ENCODE assay signal across 8 mouse cellular contexts in the genomic region with DNA sequence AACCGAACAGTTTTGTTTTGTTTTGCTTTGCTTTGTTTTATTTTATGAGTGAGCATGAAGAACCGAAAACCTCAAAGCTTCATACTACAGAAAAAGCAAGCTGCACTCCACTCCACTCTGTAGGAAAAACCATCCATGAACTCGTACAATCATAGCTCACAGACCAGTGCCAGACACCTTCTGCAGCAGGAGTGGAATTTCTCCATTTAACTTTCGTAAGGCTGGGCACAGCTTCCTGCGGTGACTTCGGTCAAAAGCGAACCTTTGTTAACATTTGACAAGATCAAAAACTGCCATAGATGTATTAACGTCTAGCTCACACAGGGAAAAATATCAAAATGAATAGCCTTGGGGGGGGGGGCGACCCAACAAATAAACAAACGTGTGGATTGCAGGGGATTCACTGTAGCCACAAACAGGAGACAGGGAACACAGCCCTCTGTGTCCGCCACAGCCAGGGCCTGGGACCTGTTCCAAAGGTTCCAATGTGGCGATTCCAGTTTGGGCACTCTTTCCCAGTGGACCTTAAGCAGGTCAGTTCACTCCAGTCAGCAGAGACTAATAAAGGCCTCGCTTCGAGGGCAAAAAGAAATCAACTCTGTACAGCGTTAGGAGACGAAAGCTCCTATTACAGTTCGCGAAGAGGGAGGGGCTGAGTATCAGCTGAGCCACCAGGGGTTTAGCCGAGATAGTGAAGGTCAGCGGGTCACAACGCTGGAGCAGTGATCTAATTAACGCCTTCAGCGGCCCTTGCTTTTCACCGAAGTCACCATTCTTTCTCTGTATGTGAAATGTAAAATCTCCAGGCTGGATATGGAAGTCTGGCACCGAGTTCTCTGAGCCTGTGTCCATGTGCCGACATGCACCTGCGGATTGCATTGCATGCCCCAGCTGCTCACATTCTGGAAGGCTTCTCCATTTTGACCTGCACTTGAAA.
DNase-seq lines count a peak whose midpoint lies in the region; ATAC-seq and TF ChIP-seq lines count a peak whose summit lies in the region.

No protein-coding gene starts in this region.

- H3K9ac ChIP-seq in intestine, postnatal 0 days (ENCODE audit: low read depth, low read length), result no peak overlapping the region
- no peak overlapping the region for H3K9ac ChIP-seq in liver, embryonic 13.5 days

- no peaks in the 10 kb centered on the region for H3K27me3 ChIP-seq in intestine, postnatal 0 days (replicated peaks; ENCODE audit: control insufficient read depth, insufficient read depth, low read length)
- H3K27me3 ChIP-seq in liver, embryonic 13.5 days, result peaks cover 28% of the 10 kb centered on the region

- no peak overlapping the region for H3K4me3 ChIP-seq in intestine, postnatal 0 days (ENCODE audit: low read depth, low read length)
- 0 out of 2 replicates have a peak overlapping the region, but pooled peaks have one; percentile 3 for H3K4me3 ChIP-seq in liver, embryonic 13.5 days (replicated peaks)

- H3K36me3 ChIP-seq in intestine, postnatal 0 days (ENCODE audit: control insufficient read depth, insufficient read depth), result no peaks in the 10 kb centered on the region
- H3K36me3 ChIP-seq in liver, embryonic 13.5 days, result no peaks in the 10 kb centered on the region

- DNase-seq in adrenal gland, postnatal 14 days, result peak; percentile 75
- peak; percentile 51 to 53 for DNase-seq in cerebellum, postnatal 36 days
- DNase-seq in heart, adult 18-20 months, result peak; percentile 53 to 62
- no peak for DNase-seq in liver, embryonic 13.5 days
- DNase-seq in neural tube, embryonic 10.5 days (ENCODE audit: extremely low spot score, low spot score), result peak; percentile 25
- DNase-seq in natural killer cell, adult 2 months (ENCODE audit: low spot score in 2 of 2), result no peak
- DNase-seq in frontal cortex, postnatal 14 days (ENCODE audit: low spot score in 2 of 2), result no peak

- peak overlapping the region; percentile 52 for H3K4me2 ChIP-seq in intestine, postnatal 0 days (replicated peaks; ENCODE audit: low read depth)
- H3K4me2 ChIP-seq in liver, embryonic 13.5 days, result peak overlapping the region; percentile 41

- TF ChIP-seq CTCF in intestine, postnatal 0 days (IDR thresholded peaks at IDR 0.05; ENCODE audit: low read depth), result no peak

- WGBS in intestine, postnatal 0 days, result 16% methylated on average over 27 of the region's 27 CpGs
- WGBS in liver, embryonic 13.5 days (ENCODE audit: insufficient replicate concordance), result 19% methylated on average over 27 of the region's 27 CpGs

- peaks cover 10% of the 10 kb centered on the region; the same call in 1 of the 2 replicates for H3K4me1 ChIP-seq in intestine, postnatal 0 days (replicated peaks; ENCODE audit: control insufficient read depth, insufficient read depth, low read length)
- H3K4me1 ChIP-seq in liver, embryonic 13.5 days (replicated peaks), result peaks cover 11% of the 10 kb centered on the region; the same call in 1 of the 2 replicates

- ATAC-seq in intestine, postnatal 0 days, result peak; percentile 36; the same call in 1 of the 2 replicates
- peak; percentile 54 for ATAC-seq in liver, embryonic 13.5 days (ENCODE audit: low read depth)

- no peak overlapping the region; the same call in 1 of the 2 replicates for H3K27ac ChIP-seq in intestine, postnatal 0 days (ENCODE audit: low read depth, low read length)
- no peak overlapping the region for H3K27ac ChIP-seq in liver, embryonic 13.5 days

- H3K9me3 ChIP-seq in intestine, postnatal 0 days (ENCODE audit: control insufficient read depth), result no peaks in the 10 kb centered on the region
- H3K9me3 ChIP-seq in liver, embryonic 13.5 days (replicated peaks), result no peaks in the 10 kb centered on the region

Comparison
In these comparisons a context has a peak if more than half of its experiments do, and no peak if none do; other contexts are left out.
1. DNase-seq: peak in adrenal gland, postnatal 14 days (single experiment), cerebellum, postnatal 36 days (2 of 2), heart, adult 18-20 months (2 of 2) and neural tube, embryonic 10.5 days (single experiment); none in liver, embryonic 13.5 days (single experiment), natural killer cell, adult 2 months (0 of 2) and frontal cortex, postnatal 14 days (0 of 2).